Mouse (Mus musculus) thymus, postnatal 10 days (tissue): ENCODE data around the gene Cdk5r1.

Experiments
- DNase-seq, 2 experiments: peaks; one replicate each; pipeline ENCODE4 v3.0.0; 2021; ENCODE audit warnings: low spot score in 2 of 2

Gene Cdk5r1

DNA sequence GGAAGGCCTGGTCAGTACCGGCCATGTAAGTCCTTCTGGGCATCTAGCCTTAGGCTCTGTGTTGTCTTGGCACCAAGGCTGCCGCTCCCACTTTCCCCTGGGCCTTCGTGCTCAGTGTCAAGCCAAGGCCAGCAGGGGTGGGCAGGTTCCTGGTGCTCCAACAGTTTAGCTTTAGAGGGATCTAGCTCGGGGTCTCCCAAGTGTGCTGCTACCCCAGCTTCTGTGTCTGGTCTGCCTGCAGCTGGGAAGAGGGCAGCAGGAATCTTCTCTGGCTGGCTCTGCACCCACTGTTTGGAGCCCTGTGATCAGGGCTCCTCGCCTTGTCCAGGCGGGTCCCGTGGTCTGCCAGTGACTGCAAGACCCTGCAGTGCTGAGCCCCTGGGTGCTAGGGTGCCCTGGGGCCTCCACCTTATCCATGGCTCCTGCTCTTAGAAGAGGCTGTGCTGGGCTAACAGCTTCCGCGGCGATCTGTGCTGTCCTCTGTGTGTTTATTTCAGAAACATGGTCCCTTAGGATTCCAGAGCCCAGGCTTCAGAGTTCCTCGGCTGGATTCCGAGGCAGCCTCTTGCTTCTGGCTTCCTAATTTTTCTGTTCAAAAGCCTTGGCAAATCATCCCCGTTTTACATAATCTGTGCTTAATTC lies 4.7 kb downstream of the Cdk5r1 start:
- DNase-seq = no peak

DNA sequence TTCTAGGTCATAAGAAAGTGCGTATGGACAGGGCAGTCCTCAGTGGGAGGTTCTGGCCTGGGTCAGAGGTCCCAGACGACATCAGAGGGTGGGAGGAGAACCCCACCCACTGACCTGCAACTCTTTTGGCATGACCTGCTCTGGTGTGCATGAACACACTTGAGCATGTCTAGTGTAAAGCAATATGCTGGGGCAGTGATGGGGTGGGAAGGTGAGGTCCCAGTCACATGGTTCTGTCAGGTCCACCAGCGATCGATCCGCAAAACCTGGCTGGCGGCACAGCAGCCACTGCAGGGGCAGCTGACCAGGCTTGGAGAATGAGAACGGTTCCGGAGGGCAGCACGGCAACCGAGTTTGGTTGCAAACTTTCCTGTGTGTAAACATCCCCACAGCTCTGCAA lies 5.5 kb downstream of the Cdk5r1 start:
- no peak for DNase-seq

DNA sequence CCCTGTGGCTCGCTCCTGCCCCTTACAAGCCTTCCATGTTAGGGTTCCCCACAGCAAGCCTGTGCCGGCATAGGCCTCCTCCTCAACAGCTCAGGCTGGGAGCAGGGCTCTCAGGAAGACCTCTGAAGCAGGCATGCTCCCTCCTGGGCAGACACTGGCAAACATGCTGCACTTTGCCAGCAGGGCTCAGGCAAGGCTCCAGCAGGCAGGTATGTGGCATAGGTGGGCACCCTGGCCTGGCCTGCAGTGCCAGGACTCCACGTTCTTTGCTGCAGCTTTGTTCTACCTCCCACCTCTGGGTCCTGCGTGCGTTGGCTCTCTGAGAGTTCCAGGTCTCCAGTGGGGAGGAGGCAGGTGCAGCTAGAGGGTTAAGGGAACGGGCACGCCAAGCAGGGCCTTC lies 6.1 kb downstream of the Cdk5r1 start:
- DNase-seq = no peak

DNA sequence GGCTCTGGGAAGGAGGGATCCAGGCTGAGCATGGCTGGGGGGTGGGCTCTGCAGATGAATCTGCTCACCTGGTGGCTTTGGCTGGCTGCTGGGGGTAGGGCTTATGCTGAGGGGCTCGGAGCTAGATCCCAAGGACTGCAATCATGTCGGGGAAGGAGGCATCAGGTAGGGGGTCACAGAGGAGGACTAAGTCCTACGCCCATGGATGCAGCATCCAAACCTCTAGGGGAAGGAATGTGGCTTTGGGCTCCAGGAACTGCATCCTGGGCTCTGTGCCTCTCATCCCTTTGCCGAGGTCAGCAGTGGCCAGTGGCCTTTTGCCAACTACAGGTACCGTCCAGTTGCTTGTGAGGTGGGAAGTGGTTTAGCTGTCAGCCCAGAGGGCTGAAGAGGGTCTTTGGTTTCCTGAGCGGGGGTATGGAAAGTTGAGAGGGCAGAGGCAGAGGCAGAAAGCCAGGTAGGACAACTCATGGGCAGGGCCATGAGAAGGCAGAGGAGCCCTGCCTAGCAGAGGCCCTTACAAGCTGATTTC lies 6.8 kb downstream of the Cdk5r1 start:
- no peak for DNase-seq

DNA sequence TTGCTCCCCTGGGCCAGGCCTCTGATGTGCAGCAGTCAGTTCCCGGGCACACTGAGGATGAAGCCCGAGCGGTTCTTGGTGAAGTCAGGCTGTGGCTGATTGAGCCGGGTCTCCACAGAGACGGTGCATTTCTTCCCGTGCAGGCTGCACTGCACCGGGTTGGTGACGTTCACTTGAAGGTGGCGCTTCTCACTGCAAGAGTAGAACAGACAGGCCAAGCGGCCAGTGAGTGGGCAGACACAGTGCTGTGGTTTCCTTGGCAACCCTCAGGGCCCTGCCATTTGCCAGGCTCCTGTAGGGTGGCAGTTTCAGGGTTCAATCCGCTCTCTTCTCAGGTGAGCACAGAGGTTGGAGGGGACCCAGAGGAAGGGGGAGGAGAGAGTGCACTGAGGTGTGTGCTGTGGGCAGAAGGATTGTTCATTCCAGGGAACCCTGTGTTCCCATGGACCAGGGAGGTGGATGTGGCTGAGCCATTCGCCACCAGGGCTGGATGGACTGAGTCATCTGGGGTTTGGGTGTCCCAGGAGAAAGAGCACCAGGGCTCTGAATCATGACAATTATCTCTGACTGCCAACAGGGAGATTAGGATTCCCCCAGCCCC lies 7.5 kb downstream of the Cdk5r1 start:
- no peak for DNase-seq

DNA sequence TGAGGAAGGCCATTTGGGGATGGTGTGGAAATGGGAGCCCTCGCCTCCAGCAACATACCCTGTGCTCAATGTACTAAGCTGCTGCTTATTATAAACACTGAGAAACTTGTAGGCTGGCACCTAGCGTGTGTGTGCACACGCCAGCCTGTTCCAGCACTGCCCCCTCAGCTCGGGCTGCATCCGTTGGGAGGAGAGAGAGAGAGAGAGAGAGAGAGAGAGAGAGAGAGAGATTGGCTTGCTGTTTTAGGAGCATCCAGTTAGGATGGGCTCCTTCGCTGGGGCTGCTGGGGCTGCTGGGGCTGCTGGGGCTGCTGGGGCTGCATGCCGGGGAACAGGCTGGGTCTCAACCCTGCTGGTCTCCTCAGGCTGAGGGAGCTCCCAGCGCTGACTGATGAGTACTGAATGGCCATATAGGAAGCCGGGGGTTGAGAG lies 8.3 kb downstream of the Cdk5r1 start:
- DNase-seq = no peak

DNA sequence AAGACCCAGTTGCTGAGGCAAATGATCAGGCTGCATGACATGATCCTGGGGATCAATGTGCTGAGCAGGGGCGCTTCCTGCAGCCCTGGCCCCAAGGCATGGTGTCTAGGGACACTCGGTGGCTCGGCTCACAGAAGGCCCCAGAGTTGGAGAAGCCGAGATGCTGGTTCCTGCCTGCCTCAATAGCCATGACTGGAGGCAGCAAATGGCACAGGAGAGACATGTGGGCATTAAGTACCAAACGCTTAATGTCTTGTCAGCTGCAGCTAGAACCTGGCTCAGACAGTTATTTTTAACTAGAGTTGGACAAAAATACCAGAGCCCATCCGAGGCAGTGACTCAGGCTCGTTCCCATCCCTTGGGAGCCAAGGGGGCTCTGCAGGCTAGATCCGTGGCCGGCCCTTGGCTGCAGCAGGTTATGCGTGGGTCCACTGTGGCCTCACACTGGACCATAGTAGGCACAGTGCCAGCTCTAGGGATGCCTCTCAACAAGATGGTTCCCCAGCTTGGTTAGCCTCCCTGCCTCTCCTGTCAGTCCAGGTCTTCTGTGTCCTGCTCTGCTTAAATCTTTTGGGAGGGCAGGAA lies 8.9 kb downstream of the Cdk5r1 start:
- DNase-seq = no peak

DNA sequence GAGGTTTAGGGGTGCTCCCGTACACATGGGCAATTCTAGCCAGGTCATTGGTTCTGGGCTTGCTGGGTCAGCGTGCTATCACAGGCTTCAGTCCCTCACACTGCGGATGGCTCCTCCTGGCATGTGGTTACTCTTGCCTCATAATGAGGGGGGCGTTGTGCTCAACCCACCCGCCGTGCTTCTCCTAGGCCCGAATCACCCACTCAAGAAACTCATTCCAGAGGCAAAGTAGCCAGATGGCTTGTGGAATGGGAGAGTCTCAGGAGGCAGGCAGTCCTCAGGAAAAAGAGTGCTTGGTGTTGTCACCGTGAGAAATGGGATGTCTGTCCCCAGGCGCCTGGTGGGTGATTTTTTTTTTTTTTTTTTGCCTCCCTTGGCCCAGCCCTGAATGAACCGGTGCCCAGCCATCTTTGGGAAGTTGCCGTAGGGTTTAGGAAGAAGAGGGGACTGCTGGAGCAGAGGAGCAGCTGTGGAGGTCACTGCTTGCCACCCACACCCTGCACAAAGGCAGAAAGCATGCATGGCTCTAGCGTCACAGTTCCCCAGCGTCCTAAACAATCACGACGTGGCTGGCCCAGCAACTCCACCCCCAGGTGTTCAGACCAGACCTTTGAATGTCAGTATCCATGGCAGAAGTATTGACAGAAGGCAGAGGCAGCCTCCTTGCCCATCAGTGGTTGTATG lies 11.2 kb downstream of the Cdk5r1 start:
- no peak for DNase-seq

DNA sequence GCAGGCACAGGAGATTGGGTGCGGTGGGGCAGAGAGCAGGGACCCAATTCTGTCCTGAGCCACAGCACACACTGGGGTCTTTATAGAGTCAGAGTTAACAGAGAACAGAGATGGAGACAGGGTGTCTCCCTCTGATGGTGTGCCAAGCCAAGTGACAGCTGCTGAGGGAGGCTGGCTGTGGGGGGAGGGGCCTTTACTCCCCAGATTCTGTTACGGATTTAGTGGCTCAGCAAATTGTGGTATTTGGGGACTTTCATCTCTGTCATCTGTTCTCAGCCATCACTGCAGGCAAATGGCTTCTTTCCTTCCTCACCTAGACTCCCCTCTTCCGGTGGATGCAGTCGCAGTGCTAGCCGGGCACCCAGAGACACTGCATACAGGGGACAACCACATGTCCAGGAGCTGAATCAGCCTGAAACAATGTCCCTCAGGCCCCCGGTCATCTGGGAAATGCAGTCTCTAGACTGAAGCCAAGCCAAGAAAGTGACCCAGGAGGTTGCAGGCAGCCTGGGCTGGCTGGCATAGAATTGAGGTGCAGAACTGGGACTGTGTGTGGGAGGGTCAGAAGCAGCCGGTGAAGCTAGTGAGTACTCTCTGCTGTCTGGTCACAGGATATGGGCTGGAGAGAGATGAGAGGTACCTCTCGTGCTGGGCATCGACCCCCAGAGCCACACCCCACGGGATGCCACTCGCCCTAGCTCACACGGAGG lies 12.5 kb downstream of the Cdk5r1 start:
- DNase-seq = peak in 1 of 2 experiments; percentile 51

DNA sequence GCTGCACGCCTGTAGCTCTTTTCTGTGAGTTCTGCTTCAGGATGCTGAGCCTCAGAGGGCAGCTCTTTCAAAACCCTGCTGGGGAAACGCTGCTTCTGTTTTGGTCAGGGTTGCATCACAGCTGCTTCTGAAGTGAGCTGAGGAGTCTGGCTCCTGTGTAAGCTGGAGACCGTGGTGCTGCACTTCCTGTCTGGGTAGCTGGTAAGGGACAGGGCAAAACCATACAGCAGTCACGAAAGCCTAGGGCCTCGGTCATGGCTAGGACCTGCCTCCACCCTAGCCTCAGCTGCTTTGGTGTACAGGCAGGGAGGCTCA lies 13.0 kb downstream of the Cdk5r1 start:
- peak in 1 of 2 experiments; percentile 36 for DNase-seq

DNA sequence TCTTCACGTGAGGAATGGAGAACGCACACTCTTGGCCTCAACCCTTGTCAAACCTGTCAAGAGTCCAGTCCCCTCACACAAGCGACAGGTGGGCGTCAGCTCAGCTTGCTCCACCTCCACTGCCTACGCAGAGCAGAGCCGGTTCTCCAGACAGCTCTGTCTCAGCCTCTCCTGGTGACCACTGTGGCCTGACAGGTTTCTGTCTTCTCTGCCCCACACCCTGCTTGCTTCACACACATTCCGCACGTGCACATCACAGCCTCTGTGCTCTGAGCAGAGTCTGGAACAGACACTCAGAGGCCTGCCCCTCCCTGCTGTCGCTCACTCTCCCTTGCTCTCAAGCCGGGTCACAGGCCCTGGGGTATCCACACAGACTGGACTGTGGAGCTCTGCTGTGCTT lies 14.0 kb downstream of the Cdk5r1 start:
- DNase-seq = no peak

DNA sequence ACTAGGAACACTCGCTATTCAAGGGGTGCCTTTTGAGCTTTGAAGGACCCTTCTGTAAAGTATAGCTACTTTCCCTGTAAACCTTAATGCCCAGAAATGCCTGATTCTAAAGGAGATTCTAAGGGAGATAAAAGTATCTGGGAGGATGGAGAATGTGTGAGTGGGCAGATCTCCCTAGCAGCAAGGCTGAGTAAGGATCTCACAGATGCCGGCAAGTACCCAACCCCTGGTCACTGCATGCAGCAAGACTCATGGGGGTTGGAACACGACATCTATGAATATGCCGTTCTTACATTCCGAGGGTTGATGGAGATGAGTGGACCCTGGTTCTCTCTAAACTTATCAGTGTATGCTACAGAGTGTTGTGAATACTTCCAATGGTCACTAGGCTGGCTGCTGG lies 16.4 kb downstream of the Cdk5r1 start:
- no peak for DNase-seq

DNA sequence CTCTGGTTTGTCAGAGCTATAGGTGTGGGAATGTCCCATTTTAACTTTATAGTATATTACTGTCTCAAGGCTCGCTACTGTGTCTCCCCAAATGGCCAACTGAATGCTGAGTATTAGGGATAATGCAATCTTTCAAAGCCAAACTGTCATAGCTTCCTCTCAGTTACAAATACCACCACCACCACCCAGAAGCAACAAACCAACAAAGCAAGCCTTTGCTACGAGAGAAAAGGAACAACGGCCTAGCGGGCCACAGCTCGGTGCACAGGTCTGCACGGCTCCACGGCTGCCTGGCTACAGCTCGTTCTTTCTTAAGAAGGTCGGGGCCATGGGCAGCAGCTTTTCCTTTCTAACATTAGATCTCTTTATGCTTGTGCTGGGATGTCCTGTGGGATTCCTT lies 18.0 kb downstream of the Cdk5r1 start:
- no peak for DNase-seq

DNA sequence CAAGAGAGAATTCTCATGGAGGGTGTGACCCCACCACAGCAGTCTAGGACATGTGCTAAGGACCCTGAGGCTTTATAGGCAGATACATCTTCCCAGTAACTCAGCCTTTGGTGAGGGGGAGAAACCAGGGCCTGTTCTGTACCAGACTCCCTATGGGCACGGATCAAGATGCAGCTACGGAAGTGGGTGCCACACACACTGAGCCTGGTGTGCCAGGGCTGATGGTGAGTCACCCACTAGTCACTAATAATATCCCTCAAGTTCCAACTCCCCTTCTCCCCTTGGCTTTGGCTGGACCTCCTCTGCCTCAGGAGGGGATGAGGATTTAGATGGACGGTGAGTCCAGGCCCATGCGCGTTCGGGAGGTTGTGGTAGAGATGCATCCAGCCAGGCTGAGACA lies 19.1 kb downstream of the Cdk5r1 start:
- DNase-seq = no peak

DNA sequence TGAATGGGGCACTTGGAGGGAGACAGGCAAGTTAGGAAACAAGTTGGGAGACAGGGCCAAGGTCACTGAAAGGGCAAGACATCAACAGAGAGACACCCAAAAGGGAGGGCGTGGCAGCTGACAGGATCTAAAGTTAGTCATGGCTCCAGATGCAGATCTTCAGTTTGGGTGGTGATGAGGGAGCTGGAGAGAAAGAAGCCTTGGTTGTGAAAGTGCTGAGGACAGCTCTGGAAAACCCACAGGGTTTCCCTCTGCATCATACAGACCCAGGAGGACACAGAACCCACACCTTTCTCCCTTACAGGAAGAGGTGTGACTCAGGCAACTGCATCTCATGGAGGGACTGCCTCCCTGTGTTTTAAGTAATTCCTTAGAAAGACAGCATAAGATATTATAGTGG lies 19.8 kb downstream of the Cdk5r1 start:
- no peak for DNase-seq

DNA sequence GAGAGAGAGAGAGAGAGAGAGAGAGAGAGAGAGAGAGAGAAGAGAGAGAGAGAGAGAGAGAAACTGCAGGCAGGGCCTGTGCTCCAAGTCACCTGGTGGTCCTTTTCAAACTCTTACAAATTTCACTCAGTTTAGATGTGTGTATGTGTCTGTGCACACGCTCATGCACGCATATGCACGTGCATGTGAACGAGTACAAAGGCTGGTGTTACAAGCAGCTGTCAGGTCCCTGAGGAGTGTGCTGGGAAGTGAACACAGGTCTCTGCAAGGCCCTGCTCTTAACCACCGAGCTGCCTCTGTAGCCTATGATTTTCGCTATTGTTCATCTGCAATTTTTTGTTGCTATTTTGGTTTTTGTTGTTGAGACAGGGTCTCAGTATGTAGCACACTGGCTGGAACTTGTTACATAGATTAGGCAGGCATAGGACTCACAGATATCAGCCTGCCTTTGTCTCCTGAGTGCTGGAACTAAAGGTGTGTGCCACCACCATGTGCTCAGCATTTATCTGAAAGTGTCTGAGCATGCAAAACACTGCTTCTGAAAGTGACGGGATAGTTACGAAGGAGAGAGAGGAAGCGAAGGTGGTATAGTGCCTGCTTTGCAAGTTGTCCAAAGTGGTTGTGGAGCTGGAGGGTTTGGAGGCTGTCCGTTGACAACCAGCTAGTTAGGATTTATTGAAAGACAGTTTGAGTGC lies 20.5 kb downstream of the Cdk5r1 start:
- DNase-seq = no peak

DNA sequence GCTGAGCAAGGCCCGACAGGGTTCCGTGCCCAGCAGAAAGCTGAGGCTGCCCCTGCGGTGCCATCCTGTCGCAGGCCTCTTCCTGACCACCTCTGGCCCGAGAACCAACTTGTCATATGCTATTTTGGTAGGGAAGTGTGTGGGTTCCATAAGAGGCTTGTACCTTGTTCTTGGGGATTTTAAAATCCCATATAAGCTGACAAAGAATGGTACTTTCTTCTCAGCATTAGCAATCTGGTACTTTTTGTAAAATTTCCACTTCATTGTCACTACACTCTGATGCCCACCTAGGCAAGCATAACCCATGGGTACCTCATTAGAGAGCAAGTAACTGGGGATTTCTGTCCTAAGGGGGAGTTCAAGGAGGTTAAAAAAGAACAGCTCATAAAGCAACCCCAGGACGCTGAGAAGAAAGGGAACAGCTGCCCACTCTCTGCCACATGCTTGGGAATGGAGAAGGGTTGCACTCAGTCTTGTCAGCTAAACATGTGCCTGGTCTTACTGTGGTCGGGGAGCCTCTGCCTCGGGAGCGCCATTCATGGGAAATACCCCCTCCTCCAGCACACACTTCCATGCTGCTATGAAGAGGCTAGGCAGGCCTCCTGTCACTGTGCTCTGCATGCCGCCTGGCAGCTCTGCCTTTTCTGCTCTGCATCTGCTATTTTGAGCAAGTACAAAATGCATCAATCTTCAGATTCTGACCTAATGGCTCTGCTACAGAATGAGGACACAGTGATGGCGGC lies 21.7 kb downstream of the Cdk5r1 start:
- no peak for DNase-seq

DNA sequence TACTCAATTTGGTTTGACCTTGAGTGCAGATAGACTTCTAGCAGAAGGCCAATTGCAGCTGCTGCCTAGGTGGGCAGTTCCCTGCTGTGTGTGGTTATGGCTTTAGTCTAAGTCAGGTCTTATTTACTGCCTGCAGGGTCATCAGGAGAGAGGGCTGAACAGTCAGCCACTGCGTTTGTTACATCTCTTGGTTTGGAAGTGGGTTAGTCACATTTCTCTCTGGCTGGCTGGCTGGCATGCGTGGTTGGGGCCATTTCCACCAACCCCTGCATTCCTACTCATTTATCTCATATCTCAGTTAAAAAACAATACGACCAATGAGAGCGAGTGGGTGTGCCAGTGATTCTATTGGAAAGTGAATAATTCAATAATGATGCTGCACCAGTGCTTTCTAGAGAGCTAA lies 22.7 kb downstream of the Cdk5r1 start:
- DNase-seq = no peak

DNA sequence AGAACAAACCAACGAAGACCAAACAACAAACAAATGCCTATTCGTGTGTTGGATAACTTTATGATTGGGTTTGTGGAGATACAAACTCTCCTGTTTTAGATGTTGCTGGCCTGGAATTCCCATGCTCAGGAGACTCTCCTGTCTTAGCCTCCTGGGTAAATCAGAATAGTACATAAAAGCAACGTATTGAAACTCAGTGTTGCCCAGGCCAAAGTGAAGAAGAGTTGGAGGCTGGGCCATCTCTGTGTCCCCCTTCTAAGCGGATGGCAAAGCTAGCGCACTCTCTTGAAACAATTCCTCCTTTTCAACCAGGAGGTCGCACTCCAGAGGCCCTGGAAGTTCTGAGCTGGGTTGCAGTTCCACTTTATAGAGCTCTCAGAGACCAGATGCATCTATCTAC lies 26.5 kb downstream of the Cdk5r1 start:
- DNase-seq = no peak

DNA sequence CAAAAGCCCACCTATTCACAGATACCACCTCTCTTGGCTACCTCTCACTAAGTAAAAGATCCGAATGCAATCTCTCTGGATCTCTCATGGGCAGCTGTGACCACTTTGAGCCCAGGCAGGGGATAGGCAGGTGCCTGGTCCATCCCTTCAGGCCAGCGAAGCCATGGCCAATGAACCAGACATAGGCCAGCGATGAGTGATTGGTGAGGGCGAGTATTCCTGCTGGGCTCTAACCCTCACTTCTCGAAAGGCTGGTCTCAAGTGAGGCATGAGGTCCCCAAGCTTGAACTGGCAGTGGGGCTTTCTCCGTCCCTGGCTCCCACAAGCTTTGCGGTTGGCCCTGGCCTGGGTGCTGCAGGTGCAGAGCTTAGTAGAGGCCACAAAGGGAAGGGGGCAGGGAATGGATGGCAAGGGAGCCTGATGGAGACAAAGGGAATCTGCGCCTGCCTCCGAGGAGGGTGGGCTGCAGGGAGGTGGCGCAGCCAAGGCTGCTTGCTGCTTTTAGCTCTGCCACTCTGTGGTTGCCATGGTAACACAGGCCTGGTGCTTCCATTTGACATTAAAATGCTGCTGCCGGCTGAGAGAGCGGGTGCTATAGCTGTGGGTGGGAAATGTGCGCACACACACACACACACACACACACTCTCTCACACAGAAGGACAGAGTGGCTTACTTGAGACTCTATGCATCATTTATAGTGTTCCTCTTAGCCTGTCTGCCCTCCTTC lies 27.1 kb downstream of the Cdk5r1 start:
- peak; percentile 72 to 77 for DNase-seq
